Mouse (Mus musculus) liver, embryonic 15.5 days (tissue): Measurements from ENCODE around the gene Tulp1. TPM values are rescaled to one million over a fixed set of nuclear protein-coding genes. Genes with fewer than 3 reads are reported as not detected.
A peak's percentile ranks its signal among the peaks of the same experiment; 100 is the strongest.
"Not testable (repeated sequence)": the region's sequence is repeated elsewhere in the genome, so short reads cannot be mapped to it uniquely, and the experiment has no call there.

Experiments
- ATAC-seq: fragments of 200-750 bp; cut with Nextera tagmentation; 2 replicates; pipeline ENCODE4 v1.8.0; 2017; ENCODE audit warnings: moderate number of reproducible peaks, mild to moderate bottlenecking, moderate library complexity; ENCODE audit not compliant: insufficient read depth
- H3K27ac ChIP-seq: fragments of 300-500 bp; sonication (generic); replicated peaks from 2 replicates; pipeline ENCODE4 v1.5.1; 2015; ENCODE audit warnings: mild to moderate bottlenecking, inconsistent platforms
- H3K27me3 ChIP-seq: fragments of 300-500 bp; sonication (generic); 2 replicates; pipeline ENCODE4 v1.6.1; 2015; ENCODE audit warnings: mild to moderate bottlenecking, inconsistent platforms
- H3K36me3 ChIP-seq: fragments of 300-500 bp; sonication (generic); replicated peaks from 2 replicates; pipeline ENCODE4 v1.6.1; 2015; ENCODE audit warnings: moderate library complexity, mild to moderate bottlenecking, inconsistent platforms
- H3K4me1 ChIP-seq: fragments of 300-500 bp; sonication (generic); replicated peaks from 2 replicates; pipeline ENCODE4 v1.6.1; 2015; ENCODE audit warnings: inconsistent platforms
- H3K4me2 ChIP-seq: fragments of 300-500 bp; sonication (generic); 2 replicates; pipeline ENCODE4 v1.6.1; 2015; ENCODE audit warnings: moderate library complexity, mild to moderate bottlenecking, inconsistent platforms
- H3K4me3 ChIP-seq: fragments of 300-500 bp; sonication (generic); replicated peaks from 2 replicates; pipeline ENCODE4 v1.5.1; 2015; ENCODE audit warnings: mild to moderate bottlenecking, inconsistent platforms
- H3K9ac ChIP-seq: fragments of 300-500 bp; sonication (generic); 2 replicates; pipeline ENCODE4 v1.6.1; 2015; ENCODE audit warnings: moderate library complexity, mild to moderate bottlenecking, inconsistent platforms
- H3K9me3 ChIP-seq: fragments of 300-500 bp; sonication (generic); replicated peaks from 2 replicates; pipeline ENCODE4 v1.6.1; 2016; ENCODE audit warnings: inconsistent platforms
- WGBS: fragments of 180-500 bp; shearing (Covaris S2); methylation state at CpG from one replicate; pipeline ENCODE4 v1.1.7; 2015; ENCODE audit warnings: mixed read lengths; ENCODE audit not compliant: insufficient replicate concordance; 5-methylcytosine and 5-hydroxymethylcytosine counted together
- polyA plus RNA-seq: library from polyadenylated mRNA; unstranded; fragments of >200 nt; fragmentation: Nextera tagmentation; extraction: Ambion mirVana; gene quantifications from 2 replicates; pipeline ENCODE4 v1.2.1, GENCODE M21; 2015

Tulp1 gene
- polyA plus RNA-seq, 1 experiment from 2014 or later, result 0.14 TPM

DNA sequence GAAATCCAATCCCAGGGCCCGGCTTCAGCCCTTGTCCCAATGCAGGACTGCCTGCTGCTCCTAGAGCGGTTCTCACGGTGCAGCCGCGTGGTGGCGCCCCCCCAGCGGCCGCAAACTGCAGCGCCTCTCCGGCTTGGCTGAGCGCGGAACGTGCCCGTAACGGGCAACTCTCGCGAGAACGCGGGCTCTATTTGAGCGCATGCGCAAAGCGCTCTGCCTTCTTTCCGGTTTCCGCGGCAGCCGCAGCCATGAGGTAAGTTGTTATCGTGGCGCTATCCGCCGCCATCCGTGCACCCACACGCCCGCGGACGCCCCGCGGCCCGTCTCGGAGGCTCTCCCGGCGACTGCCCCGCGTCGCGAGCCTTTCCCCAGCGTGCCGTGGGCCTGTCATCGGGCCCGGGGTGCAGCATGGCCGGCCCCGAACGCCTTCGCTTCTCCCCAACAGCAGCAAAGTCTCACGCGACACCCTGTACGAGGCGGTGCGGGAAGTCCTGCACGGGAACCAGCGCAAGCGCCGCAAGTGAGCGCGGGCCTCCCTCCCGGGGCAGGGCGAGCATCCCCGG lies 36.6 kb downstream of the Tulp1 start, which contains the start of gene Rpl10a:
Rpl10a (plus strand) TSS at position 106 of the 563 bp plus-strand sequence.
- WGBS, result under 1% methylated on average over 67 of the region's 67 CpGs

DNA sequence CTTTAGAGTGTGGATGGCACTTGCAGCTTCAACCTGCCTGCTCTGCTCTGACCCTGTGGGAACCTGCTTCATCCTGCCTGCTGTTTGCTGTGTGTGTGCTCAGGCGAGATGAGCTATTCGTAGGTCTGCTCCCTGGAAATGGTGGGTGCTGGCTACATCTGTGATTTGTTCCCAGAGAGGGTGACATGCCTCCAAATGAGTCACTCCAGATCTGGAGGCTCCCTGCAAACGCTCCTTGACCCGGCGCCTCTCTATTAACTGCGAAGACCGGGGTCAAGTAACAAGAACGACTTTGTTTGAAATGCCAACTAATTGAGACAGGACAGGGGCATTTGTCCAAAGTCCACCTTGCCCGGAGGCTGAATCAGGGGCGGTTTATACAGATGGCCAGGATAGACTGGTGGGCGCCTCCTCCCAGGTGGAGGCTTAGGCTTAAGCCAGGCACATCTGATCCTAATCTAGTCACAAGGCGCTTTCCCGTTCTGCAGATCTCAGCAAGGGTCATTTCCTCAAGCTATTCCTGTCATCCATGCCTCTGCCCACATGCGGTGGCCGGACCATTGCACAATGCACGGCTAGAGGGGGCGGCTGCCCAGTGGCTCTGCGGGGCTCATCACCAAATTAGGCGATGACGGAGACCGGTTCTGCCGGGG lies 37.2 kb downstream of the Tulp1 start:
- H3K27ac ChIP-seq, result peak overlapping the region; percentile 94
- peaks cover 42% of the 10 kb centered on the region for H3K36me3 ChIP-seq
- peak overlapping the region; percentile 84 for H3K4me3 ChIP-seq
- peaks cover 36% of the 10 kb centered on the region for H3K4me1 ChIP-seq
- peak overlapping the region; percentile 97 for H3K4me2 ChIP-seq
- H3K9me3 ChIP-seq, result no peaks in the 10 kb centered on the region
- peaks cover 2% of the 10 kb centered on the region; the same call in 1 of the 2 replicates for H3K27me3 ChIP-seq
- peak; percentile 32 for ATAC-seq
- WGBS, result 24% methylated on average over 22 of the region's 22 CpGs
- peak overlapping the region; percentile 76 for H3K9ac ChIP-seq

More for the DNA sequence above, 36.6 kb downstream of the Tulp1 start, which contains the start of gene Rpl10a:
- ATAC-seq, result peak; percentile 76
- peak within 1 kb of the TSS; percentile 84 for H3K4me3 ChIP-seq
- H3K4me2 ChIP-seq, result peak within 1 kb of the TSS; percentile 97
- H3K9me3 ChIP-seq, result no peaks in the 10 kb centered on the region
- peak within 1 kb of the TSS; percentile 96 for H3K9ac ChIP-seq
- H3K27me3 ChIP-seq, result peaks cover 8% of the 10 kb centered on the region; the same call in 1 of the 2 replicates
- H3K27ac ChIP-seq, result peak within 1 kb of the TSS; percentile 94
- peaks cover 43% of the 10 kb centered on the region for H3K4me1 ChIP-seq
- H3K36me3 ChIP-seq, result peaks cover 42% of the 10 kb centered on the region

DNA sequence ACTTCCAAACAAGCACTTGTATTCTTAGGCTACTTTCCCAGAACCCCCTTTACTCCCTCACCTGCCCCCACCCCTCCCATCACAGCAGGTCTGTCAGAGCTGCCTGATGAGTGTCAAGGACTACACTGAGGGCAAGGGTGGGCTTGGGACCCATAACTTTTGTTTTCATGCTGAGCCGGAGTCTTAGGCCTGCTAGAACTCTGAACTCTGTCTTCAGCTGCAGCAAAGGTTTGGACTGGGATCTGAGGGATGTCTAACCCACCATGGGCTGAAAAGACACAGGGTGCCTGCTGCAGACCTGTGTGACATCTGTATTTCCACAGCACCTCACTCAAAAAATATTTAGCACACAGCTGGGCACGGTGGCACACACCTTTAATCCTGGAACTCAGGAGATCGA lies 38.1 kb downstream of the Tulp1 start:
- no peak for ATAC-seq
- no peak overlapping the region for H3K27ac ChIP-seq

DNA sequence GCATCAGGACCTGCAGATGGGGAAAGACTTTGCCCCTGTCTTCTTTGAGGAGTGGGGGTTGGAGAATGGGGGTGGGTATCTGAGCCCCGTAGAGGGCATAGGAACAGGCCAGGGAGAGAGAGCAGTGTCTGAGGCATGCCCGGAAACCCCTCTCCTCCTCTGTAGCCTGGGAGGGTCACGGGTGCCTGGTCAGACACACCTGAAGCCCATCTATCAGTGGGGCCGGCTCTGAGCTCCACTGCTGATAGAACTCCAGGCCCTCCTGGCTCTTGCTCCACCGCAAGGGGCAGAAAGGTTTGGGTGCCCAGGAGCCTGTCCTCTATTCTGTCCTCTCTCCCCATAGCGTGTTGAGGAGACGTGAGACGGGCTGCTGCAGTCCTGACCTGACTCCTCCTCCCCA lies 39.3 kb downstream of the Tulp1 start:
- H3K9ac ChIP-seq, result no peak overlapping the region
- peaks cover 39% of the 10 kb centered on the region for H3K36me3 ChIP-seq
- no peak overlapping the region for H3K27ac ChIP-seq
- H3K4me3 ChIP-seq, result no peak overlapping the region
- H3K9me3 ChIP-seq, result no peaks in the 10 kb centered on the region
- H3K4me2 ChIP-seq, result no peak overlapping the region
- 81% methylated on average over 8 of the region's 8 CpGs for WGBS
- no peaks in the 10 kb centered on the region for H3K27me3 ChIP-seq
- H3K4me1 ChIP-seq, result peaks cover 25% of the 10 kb centered on the region
- no peak for ATAC-seq

More for the DNA sequence above, 38.1 kb downstream of the Tulp1 start:
- Histone ChIP-seq H3K9me3 (no peaks in the 10 kb centered on the region), H3K4me1 (peaks cover 34% of the 10 kb centered on the region), H3K27me3 (no peaks in the 10 kb centered on the region), H3K4me3 (no peak overlapping the region), H3K36me3 (peaks cover 46% of the 10 kb centered on the region), H3K4me2 (no peak overlapping the region), H3K9ac (no peak overlapping the region)
- WGBS, result 76% methylated on average over 3 of the region's 3 CpGs

DNA sequence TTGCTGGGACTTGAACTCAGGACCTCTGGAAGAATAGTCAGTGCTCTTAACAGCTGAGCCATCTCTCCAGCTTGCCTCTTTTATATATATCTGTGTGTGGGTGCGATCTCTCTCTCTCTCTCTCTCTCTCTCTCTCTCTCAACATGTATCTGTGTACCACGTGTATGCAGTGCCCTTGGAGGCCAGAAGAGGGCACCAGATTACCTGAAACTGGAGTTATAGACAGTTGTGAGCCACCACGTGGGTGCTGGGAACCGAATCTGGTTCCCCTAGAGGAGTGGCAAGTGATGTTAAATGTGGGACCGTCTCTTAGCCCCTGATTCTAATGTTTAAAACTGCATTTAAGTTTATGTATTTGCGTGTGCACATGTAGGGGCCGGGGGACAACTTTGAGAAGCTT lies 40.6 kb downstream of the Tulp1 start:
- WGBS, result 89% methylated on average over 7 of the region's 7 CpGs
- H3K9me3 ChIP-seq, H3K9ac ChIP-seq, H3K4me3 ChIP-seq, H3K27me3 ChIP-seq, H3K4me2 ChIP-seq, ATAC-seq, H3K27ac ChIP-seq: not testable (repeated sequence)
- Histone ChIP-seq H3K36me3 (peaks cover 26% of the 10 kb centered on the region), H3K4me1 (peaks cover 17% of the 10 kb centered on the region)

DNA sequence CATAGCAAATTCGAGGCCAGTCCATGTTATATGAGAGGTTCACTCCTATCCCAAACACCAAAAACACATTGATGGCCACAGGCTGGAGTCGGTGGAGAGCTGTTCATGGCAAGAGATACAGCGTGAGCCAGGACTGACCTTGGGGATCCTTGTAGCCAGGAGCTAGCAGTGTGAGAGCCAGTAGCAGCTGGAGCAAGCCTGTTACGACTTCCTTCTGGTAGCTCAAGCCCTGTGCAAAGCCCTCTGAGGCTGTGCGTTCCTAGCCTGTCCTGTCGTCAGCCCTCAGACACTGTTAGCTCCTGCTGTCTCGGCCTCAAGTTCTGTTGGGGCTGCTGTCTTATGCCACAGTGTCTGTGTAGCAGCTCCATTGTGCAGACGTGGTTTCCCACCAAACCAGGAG lies 41.2 kb downstream of the Tulp1 start:
- Histone ChIP-seq H3K9me3 (no peaks in the 10 kb centered on the region), H3K27me3 (no peaks in the 10 kb centered on the region), H3K4me2 (no peak overlapping the region), H3K9ac (no peak overlapping the region), H3K27ac (no peak overlapping the region), H3K36me3 (peaks cover 26% of the 10 kb centered on the region), H3K4me3 (no peak overlapping the region), H3K4me1 (peaks cover 10% of the 10 kb centered on the region)
- no peak for ATAC-seq
- WGBS, result 73% methylated on average over 8 of the region's 8 CpGs

DNA sequence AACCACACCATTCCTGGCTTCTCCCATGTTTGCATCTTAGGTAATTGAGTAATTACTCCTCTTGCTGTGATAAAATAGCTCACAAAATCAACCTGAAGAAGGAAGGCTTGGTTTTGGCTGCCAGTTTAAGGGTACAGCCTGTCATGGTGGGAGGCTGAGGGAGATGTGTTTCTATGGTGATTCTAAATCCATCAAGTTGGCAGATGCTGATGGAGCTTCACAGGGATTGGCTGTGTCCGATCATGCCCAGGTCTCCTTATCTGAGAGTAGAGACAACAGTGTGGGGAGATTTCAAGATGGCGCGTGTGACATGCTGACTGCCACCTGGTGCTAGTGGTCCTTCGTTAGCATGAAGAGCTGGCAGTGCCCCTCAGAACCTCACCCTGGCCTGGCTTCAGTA lies 43.3 kb downstream of the Tulp1 start:
- Histone ChIP-seq H3K4me2 (no peak overlapping the region), H3K9ac (no peak overlapping the region), H3K4me3 (no peak overlapping the region), H3K27me3 (no peaks in the 10 kb centered on the region), H3K9me3 (no peaks in the 10 kb centered on the region), H3K27ac (no peak overlapping the region), H3K36me3 (peaks cover 44% of the 10 kb centered on the region), H3K4me1 (peaks cover 18% of the 10 kb centered on the region)
- 88% methylated on average over 4 of the region's 4 CpGs for WGBS
- no peak for ATAC-seq

DNA sequence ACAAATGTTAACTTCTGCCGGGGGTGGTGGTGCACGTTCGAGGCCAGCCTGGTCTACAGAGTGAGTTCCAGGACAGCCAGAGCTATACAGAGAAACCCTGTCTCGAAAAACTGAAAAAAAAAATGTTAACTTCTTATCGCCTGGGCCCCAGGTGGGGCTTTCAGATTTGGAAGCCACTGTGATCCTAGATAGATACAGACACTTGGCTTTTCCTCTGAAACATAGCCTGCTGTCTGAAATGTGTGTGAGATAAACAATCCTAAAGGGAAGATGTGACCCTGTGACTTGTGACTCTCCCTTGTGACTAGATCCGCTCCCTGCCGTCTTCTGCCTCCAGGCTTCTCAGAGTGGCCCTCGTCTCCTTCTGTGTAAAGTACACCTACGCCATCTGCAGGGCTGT lies 47.3 kb downstream of the Tulp1 start:
- Histone ChIP-seq H3K4me1 (peaks cover 50% of the 10 kb centered on the region), H3K4me3 (no peak overlapping the region), H3K9ac (no peak overlapping the region), H3K36me3 (peaks cover 38% of the 10 kb centered on the region), H3K9me3 (no peaks in the 10 kb centered on the region), H3K27me3 (no peaks in the 10 kb centered on the region), H3K4me2 (no peak overlapping the region; the same call in 1 of the 2 replicates), H3K27ac (0 out of 2 replicates have a peak overlapping the region, but pooled peaks have one; percentile 38)
- ATAC-seq, result no peak
- WGBS, result 42% methylated on average over 9 of the region's 9 CpGs

DNA sequence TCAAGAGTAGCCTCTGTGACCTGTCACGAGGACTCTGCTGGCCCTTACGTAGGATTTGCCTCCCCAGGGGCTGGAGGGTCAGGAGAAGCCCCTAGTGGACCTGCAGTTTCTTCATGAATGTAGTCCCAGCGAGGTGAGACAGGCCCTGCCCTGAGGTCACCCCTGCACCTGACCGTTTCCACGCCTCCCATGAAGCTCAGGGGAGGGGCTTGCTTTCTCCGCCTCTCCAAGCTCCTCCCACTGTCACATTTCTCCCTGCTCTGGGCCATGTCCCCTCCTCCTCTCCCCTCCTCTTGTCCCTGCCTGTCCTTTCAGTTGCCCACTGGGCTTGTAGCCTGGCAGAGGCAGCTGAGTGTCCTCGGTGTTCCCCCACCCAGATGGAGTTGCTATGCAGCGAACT lies 47.9 kb downstream of the Tulp1 start:
- peaks cover 56% of the 10 kb centered on the region for H3K4me1 ChIP-seq

DNA sequence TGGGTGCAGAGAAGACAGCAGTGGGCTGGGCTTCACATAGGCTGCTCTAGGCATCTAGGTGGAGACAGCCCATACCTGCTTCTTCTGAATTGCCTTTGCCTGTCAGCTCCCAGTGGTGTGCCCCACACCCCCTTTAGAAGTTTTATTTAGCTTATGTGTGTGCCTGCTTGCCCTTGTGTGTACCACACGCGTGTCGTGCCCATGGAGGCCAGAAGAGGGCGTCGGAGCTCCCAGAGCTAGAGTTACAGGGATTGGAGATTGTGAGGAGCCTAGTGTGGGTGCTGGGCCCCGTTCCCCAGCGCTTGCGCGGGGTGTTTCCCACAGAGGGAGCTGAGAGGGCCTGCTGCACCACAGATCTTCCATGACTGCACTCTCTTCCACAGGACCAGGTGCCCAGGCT lies 48.5 kb downstream of the Tulp1 start:
- Histone ChIP-seq H3K27ac (no peak overlapping the region), H3K36me3 (peaks cover 30% of the 10 kb centered on the region), H3K27me3 (no peaks in the 10 kb centered on the region), H3K4me3 (no peak overlapping the region), H3K9ac (no peak overlapping the region), H3K9me3 (no peaks in the 10 kb centered on the region), H3K4me2 (no peak overlapping the region), H3K4me1 (peaks cover 58% of the 10 kb centered on the region)
- no peak for ATAC-seq
- 84% methylated on average over 9 of the region's 9 CpGs for WGBS

More for the DNA sequence above, 47.9 kb downstream of the Tulp1 start:
- no peak overlapping the region; the same call in 1 of the 2 replicates for H3K4me2 ChIP-seq
- whole genome bisulfite sequencing, result 74% methylated on average over 8 of the region's 8 CpGs
- no peaks in the 10 kb centered on the region for H3K9me3 ChIP-seq
- ATAC-seq, result no peak
- H3K36me3 ChIP-seq, result peaks cover 34% of the 10 kb centered on the region
- H3K27me3 ChIP-seq, result no peaks in the 10 kb centered on the region
- no peak overlapping the region for H3K9ac ChIP-seq
- no peak overlapping the region for H3K27ac ChIP-seq
- H3K4me3 ChIP-seq, result no peak overlapping the region

DNA sequence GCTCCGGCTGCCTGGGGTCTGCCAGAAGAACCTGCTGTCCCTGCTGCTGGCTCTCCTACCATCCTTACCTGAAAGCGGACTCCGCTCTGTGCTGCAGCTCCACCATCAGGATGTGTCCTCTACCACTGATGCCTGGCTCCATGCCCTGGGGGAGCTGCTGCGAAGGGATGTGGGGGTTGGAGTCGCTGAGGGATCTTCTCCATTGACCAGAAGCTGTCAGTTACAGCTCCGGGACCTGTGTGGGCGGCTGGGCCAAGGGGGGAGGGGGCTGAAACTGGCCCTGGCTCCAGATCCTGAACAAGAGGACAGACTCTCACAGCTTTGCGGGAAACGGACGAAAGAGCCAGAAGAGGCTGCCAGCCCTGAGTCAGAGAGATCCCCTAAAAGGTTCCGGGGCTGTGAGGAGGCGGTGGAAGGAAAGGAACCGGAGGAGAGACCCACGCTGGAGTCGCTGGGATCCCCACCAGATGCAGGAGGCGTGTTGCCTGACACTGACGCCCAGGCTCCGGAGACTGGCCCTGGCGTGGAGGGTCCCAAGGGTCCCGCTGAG lies 49.3 kb downstream of the Tulp1 start:
- peaks cover 58% of the 10 kb centered on the region for H3K4me1 ChIP-seq
- peaks cover 30% of the 10 kb centered on the region for H3K36me3 ChIP-seq
- no peak overlapping the region for H3K9ac ChIP-seq
- H3K9me3 ChIP-seq, result no peaks in the 10 kb centered on the region
- H3K27me3 ChIP-seq, result no peaks in the 10 kb centered on the region
- no peak overlapping the region for H3K27ac ChIP-seq
- H3K4me2 ChIP-seq, result no peak overlapping the region
- H3K4me3 ChIP-seq, result no peak overlapping the region
- ATAC-seq, result no peak
- 89% methylated on average over 20 of the region's 20 CpGs for WGBS
